22 mouse cellular contexts compared by ENCODE assay signal in the genomic region with DNA sequence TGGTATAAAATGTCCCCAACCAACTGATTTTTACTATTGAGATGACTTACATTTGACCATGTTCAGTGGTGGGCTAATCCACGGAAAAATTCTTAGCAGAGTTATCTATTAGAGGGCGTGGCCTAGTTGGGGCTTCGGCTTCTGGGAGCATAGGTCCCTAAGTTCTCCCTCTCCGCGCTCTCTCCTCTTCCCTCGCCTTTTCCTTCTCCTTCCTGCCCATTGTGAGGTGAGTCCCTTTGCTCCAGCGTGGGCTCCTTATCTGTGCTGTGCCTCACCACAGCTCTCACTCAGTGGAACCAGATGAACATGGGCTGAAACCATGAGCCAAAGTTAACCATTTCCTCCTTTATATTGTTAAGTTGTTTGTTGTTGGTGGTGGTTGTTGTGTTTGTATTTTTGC. TPM values are rescaled to one million over a fixed set of nuclear protein-coding genes. Genes with fewer than 3 reads are reported as not detected.
"Had no signal": no experiment of that assay in that cellular context is flagged by ENCODE, and none has a peak within 500 bp of the region (broad histone marks: within the 10 kb centered on the region; RNA-seq: fewer than 3 reads in every experiment).

No protein-coding gene starts in this region.

- H3K27ac ChIP-seq: kidney, postnatal 0 days; limb, embryonic 12.5 days; limb, embryonic 15.5 days; liver, embryonic 14.5 days; macrophage; midbrain, embryonic 15.5 days; neural tube, embryonic 12.5 days; neural tube, embryonic 15.5 days; stomach, embryonic 15.5 days had no signal

- H3K9ac ChIP-seq: limb, embryonic 12.5 days; limb, embryonic 15.5 days; liver, embryonic 14.5 days; liver, postnatal 0 days; lung, embryonic 14.5 days; midbrain, embryonic 12.5 days; midbrain, embryonic 15.5 days; neural tube, embryonic 12.5 days; neural tube, embryonic 15.5 days; stomach, embryonic 15.5 days had no signal

- H3K9me3 ChIP-seq: limb, embryonic 12.5 days; limb, embryonic 15.5 days; megakaryocyte, embryonic 14.5 days; midbrain, embryonic 12.5 days; midbrain, embryonic 15.5 days; neural tube, embryonic 12.5 days; neural tube, embryonic 15.5 days; stomach, embryonic 15.5 days had no signal

- DNase-seq: kidney, adult 2 months; kidney, postnatal 25 days; left cerebral cortex, postnatal 4 days; liver, postnatal 0 days; lung, embryonic 14.5 days; retina, postnatal 1 day; right cerebral cortex, postnatal 25 days; spleen, adult 18-20 months; thymus, postnatal 36 days had no signal

- H3K4me2 ChIP-seq: limb, embryonic 12.5 days; limb, embryonic 15.5 days; liver, embryonic 11.5 days; lung, embryonic 14.5 days; midbrain, embryonic 12.5 days; midbrain, embryonic 15.5 days; neural tube, embryonic 12.5 days; neural tube, embryonic 15.5 days; stomach, embryonic 15.5 days had no signal

- H3K4me1 ChIP-seq: limb, embryonic 15.5 days had no signal

- ATAC-seq: liver, postnatal 0 days; lung, postnatal 0 days; midbrain, embryonic 15.5 days had no signal

- H3K4me3 ChIP-seq: limb, embryonic 12.5 days; limb, embryonic 15.5 days; megakaryocyte, embryonic 14.5 days; midbrain, embryonic 12.5 days; midbrain, embryonic 15.5 days; neural tube, embryonic 12.5 days; neural tube, embryonic 15.5 days; stomach, embryonic 15.5 days had no signal

- H3K36me3 ChIP-seq: limb, embryonic 12.5 days; limb, embryonic 15.5 days; midbrain, embryonic 12.5 days; midbrain, embryonic 15.5 days; neural tube, embryonic 12.5 days; neural tube, embryonic 15.5 days; stomach, embryonic 15.5 days had no signal

- H3K27me3 ChIP-seq: limb, embryonic 12.5 days; limb, embryonic 15.5 days; midbrain, embryonic 12.5 days; midbrain, embryonic 15.5 days; neural tube, embryonic 12.5 days; neural tube, embryonic 15.5 days; stomach, embryonic 15.5 days had no signal

RNA-seq across cellular contexts. Expression of a gene that starts 17.9 kb away (rescaled TPM):
- polyA plus RNA-seq: macrophage had no signal
